Mouse (Mus musculus) MEL (cell line): Measurements from ENCODE around the gene Tspan11.

Source experiments
- CTCF ChIP-seq, 3 experiments: IDR thresholded peaks in 2 of 3; conservative IDR thresholded peaks in 1 of 3; 2 replicates each; pipeline ENCODE4 v1.5.1; 2011 to 2012; ENCODE audit warnings: low read length in 3 of 3, low read depth in 2 of 3, mild to moderate bottlenecking in 2 of 3, improper control_type of control experiment in 1 of 3, inconsistent platforms in 1 of 3, mixed read lengths in 1 of 3, moderate library complexity in 1 of 3; ENCODE audit not compliant: control insufficient read depth in 1 of 3, insufficient read depth in 1 of 3, poor library complexity in 1 of 3, severe bottlenecking in 1 of 3
- E2F4 ChIP-seq: IDR thresholded peaks from 2 replicates; pipeline ENCODE4 v1.6.1; 2011; ENCODE audit warnings: low read depth, low read length, improper control_type of control experiment, borderline replicate concordance
- MEF2A ChIP-seq: IDR thresholded peaks from 2 replicates; pipeline ENCODE4 v1.6.1; 2014; ENCODE audit warnings: low read depth, mild to moderate bottlenecking, inconsistent platforms, low read length, improper control_type of control experiment; ENCODE audit not compliant: poor library complexity, insufficient replicate concordance, severe bottlenecking; ENCODE audit errors: extremely low read depth
- POLR2A ChIP-seq, 2 experiments: IDR thresholded peaks; 2 replicates each; pipeline ENCODE4 v1.6.1; 2011 to 2012; ENCODE audit warnings: low read length in 2 of 2, mild to moderate bottlenecking in 2 of 2, control low read depth in 1 of 2, improper control_type of control experiment in 1 of 2, low read depth in 1 of 2, moderate library complexity in 1 of 2; ENCODE audit not compliant: control insufficient read depth in 1 of 2, insufficient read depth in 1 of 2, poor library complexity in 1 of 2
- POLR2AphosphoS2 ChIP-seq: IDR thresholded peaks from 2 replicates; pipeline ENCODE4 v1.6.1; 2011; ENCODE audit warnings: low read length, improper control_type of control experiment
- RAD21 ChIP-seq: IDR thresholded peaks from 2 replicates; pipeline ENCODE4 v1.6.1; 2011; ENCODE audit warnings: mild to moderate bottlenecking, low read depth, low read length, improper control_type of control experiment
- SMC3 ChIP-seq: IDR thresholded peaks from 2 replicates; pipeline ENCODE4 v1.6.1; 2011; ENCODE audit warnings: low read depth, low read length, improper control_type of control experiment
- USF1 ChIP-seq: IDR thresholded peaks from 2 replicates; pipeline ENCODE4 v1.6.1; 2014; ENCODE audit warnings: low read depth, mild to moderate bottlenecking, inconsistent platforms, low read length, improper control_type of control experiment, moderate library complexity
- ZC3H11A ChIP-seq: IDR thresholded peaks from 2 replicates; pipeline ENCODE4 v1.6.1; 2012; ENCODE audit warnings: low read depth, mild to moderate bottlenecking, inconsistent platforms, low read length, improper control_type of control experiment
- ZNF384 ChIP-seq: IDR thresholded peaks from 2 replicates; pipeline ENCODE4 v1.6.1; 2012; ENCODE audit warnings: low read depth, mild to moderate bottlenecking, inconsistent platforms, low read length, improper control_type of control experiment

GRCm38 (mm10) chr6:128002667-128003066 lies 115.3 kb downstream of the Tspan11 start:
- TF ChIP-seq CTCF (IDR thresholded peaks at IDR 0.05 in 2 of 3, conservative IDR thresholded peaks at IDR 0.05 in 1 of 3; ENCODE audit: control insufficient read depth in 1 of 3, insufficient read depth in 1 of 3, low read depth in 2 of 3, low read length in 3 of 3, poor library complexity in 1 of 3, severe bottlenecking in 1 of 3) = no peak
- no peak for TF ChIP-seq ZC3H11A
- no peak for TF ChIP-seq SMC3
- TF ChIP-seq MEF2A = no peak
- TF ChIP-seq RAD21 = no peak
- no peak for TF ChIP-seq POLR2AphosphoS2
- TF ChIP-seq ZNF384 = no peak
- TF ChIP-seq USF1 = no peak
- no peak for TF ChIP-seq POLR2A (IDR thresholded peaks at IDR 0.05; ENCODE audit: control insufficient read depth in 1 of 2, insufficient read depth in 1 of 2, low read depth in 1 of 2, low read length in 2 of 2, poor library complexity in 1 of 2)
- no peak for TF ChIP-seq E2F4
